Mouse (Mus musculus): Measurements from ENCODE around the gene 4930503B20Rik. TPM values are rescaled to one million over a fixed set of nuclear protein-coding genes. Genes with fewer than 3 reads are reported as not detected.

4930503B20Rik gene
- polyA plus RNA-seq, 1 experiment from 2014 or later, result not detected

GRCm38 (mm10) chr3:146650716-146651115, 401 bp downstream of the 4930503B20Rik start:
- Histone ChIP-seq H3K4me1 (replicated peaks) (peaks cover 33% of the 10 kb centered on the region), H3K9ac (no peak overlapping the region), H3K36me3 (no peaks in the 10 kb centered on the region), H3K9me3 (replicated peaks) (no peaks in the 10 kb centered on the region), H3K27ac (ENCODE audit: poor library complexity, severe bottlenecking) (no peak overlapping the region), H3K27me3 (replicated peaks) (no peaks in the 10 kb centered on the region), H3K4me2 (no peak overlapping the region), H3K4me3 (no peak overlapping the region)
- 80% methylated on average over 10 of the region's 10 CpGs for whole genome bisulfite sequencing
- no peak for ATAC-seq (ENCODE audit: insufficient number of reproducible peaks, low FRiP score)

DNA sequence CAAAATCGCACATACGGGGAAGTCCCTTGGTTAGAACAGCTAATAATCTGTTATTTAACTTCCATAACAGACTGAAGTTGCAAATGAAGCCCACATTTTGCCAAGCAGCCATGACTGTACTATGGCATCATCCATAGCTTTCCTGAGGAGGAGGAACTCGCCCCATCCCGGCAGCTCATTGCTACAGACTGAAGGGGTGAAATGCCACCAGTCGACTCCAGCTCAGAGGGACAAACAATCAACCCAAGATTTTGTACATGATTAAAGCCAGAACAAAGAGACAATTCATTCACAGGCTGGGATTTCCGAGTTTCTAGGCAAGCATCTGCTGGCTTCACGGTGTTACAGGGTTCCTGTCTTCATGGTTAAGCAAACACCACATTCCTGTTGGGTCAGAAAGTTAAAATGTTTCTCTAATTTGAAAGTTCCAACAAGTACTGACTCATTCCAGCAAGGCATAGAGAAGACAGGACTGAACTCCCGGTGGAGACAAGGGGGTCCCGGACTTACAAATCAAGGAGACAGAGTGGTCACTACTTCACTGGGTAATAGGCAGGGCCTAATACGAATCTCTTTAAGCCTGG, 1.7 kb downstream of the 4930503B20Rik start:
- no peak overlapping the region for H3K4me2 ChIP-seq
- WGBS, result 73% methylated on average over 10 of the region's 10 CpGs
- H3K4me1 ChIP-seq (replicated peaks), result peaks cover 27% of the 10 kb centered on the region
- H3K27me3 ChIP-seq (replicated peaks), result no peaks in the 10 kb centered on the region
- no peaks in the 10 kb centered on the region for H3K36me3 ChIP-seq
- no peaks in the 10 kb centered on the region for H3K9me3 ChIP-seq (replicated peaks)
- H3K4me3 ChIP-seq, result no peak overlapping the region
- no peak overlapping the region for H3K9ac ChIP-seq
- no peak overlapping the region for H3K27ac ChIP-seq (ENCODE audit: poor library complexity, severe bottlenecking)
- ATAC-seq (ENCODE audit: insufficient number of reproducible peaks, low FRiP score), result no peak

- peaks cover 5% of the 10 kb centered on the region; the same call in 1 of the 2 replicates for H3K9me3 ChIP-seq (replicated peaks)
- H3K4me1 ChIP-seq (replicated peaks), result peaks cover 9% of the 10 kb centered on the region; the same call in 1 of the 2 replicates
- no peak for ATAC-seq (ENCODE audit: insufficient number of reproducible peaks, low FRiP score)
- H3K4me3 ChIP-seq, result no peak overlapping the region
- H3K27ac ChIP-seq (ENCODE audit: poor library complexity, severe bottlenecking), result no peak overlapping the region
- no peaks in the 10 kb centered on the region for H3K36me3 ChIP-seq
- WGBS, result 42% methylated on average over 4 of the region's 4 CpGs
- H3K27me3 ChIP-seq (replicated peaks), result no peaks in the 10 kb centered on the region
- no peak overlapping the region for H3K9ac ChIP-seq
- no peak overlapping the region for H3K4me2 ChIP-seq
Measured at GRCm38 (mm10) chr3:146641818-146642427, 9.2 kb downstream of the 4930503B20Rik start.

GRCm38 (mm10) chr3:146632506-146632905, 18.6 kb downstream of the 4930503B20Rik start:
- no peak for ATAC-seq (ENCODE audit: insufficient number of reproducible peaks, low FRiP score)
- no peak overlapping the region for H3K4me2 ChIP-seq
- H3K27ac ChIP-seq (ENCODE audit: poor library complexity, severe bottlenecking), result no peak overlapping the region
- H3K36me3 ChIP-seq, result no peaks in the 10 kb centered on the region
- no peak overlapping the region for H3K4me3 ChIP-seq
- 77% methylated on average over 5 of the region's 5 CpGs for WGBS
- 0 out of 2 replicates have a peak, but pooled peaks cover 4% of the 10 kb centered on the region for H3K9me3 ChIP-seq (replicated peaks)
- no peaks in the 10 kb centered on the region for H3K27me3 ChIP-seq (replicated peaks)
- no peak overlapping the region for H3K9ac ChIP-seq
- no peaks in the 10 kb centered on the region for H3K4me1 ChIP-seq (replicated peaks)

GRCm38 (mm10) chr3:146628227-146628982, 22.7 kb downstream of the 4930503B20Rik start:
- Histone ChIP-seq H3K4me2 (no peak overlapping the region), H3K36me3 (no peaks in the 10 kb centered on the region), H3K4me1 (replicated peaks) (no peaks in the 10 kb centered on the region), H3K27ac (ENCODE audit: poor library complexity, severe bottlenecking) (no peak overlapping the region), H3K27me3 (replicated peaks) (no peaks in the 10 kb centered on the region), H3K9ac (no peak overlapping the region), H3K9me3 (replicated peaks) (no peaks in the 10 kb centered on the region), H3K4me3 (no peak overlapping the region)
- 60% methylated on average over 8 of the region's 8 CpGs for WGBS
- no peak for ATAC-seq (ENCODE audit: insufficient number of reproducible peaks, low FRiP score)

- Histone ChIP-seq H3K4me2 (no peak overlapping the region), H3K4me1 (replicated peaks) (peaks cover under 1% of the 10 kb centered on the region; the same call in 1 of the 2 replicates), H3K9ac (no peak overlapping the region), H3K27ac (ENCODE audit: poor library complexity, severe bottlenecking) (no peak overlapping the region), H3K4me3 (no peak overlapping the region), H3K27me3 (replicated peaks) (no peaks in the 10 kb centered on the region), H3K36me3 (no peaks in the 10 kb centered on the region), H3K9me3 (replicated peaks) (no peaks in the 10 kb centered on the region)
- no peak for ATAC-seq (ENCODE audit: insufficient number of reproducible peaks, low FRiP score)
- WGBS, result 69% methylated on average over 4 of the region's 4 CpGs
Measured at GRCm38 (mm10) chr3:146625766-146626165, 25.4 kb downstream of the 4930503B20Rik start.

DNA sequence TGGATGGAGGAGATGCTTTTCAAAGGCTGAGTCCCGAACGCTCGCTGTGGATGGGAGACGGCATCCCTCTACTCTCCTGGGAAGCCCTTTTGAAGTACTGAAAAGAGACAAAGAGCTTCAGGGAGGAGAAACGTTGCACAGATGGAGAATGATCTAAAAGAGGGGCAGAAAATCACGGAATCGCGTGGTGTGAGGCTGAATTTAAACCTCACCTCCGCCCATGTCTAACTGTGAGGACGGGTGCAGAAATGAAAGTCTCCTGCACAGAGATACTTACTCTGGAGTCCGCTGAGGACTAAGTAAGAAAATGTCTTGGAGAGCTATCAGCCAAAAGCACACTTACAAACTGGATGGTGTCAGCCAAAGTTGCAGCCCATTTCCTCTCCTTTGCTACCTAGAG, 29.2 kb downstream of the 4930503B20Rik start:
- no peak for ATAC-seq (ENCODE audit: insufficient number of reproducible peaks, low FRiP score)
- H3K27ac ChIP-seq (ENCODE audit: poor library complexity, severe bottlenecking), result no peak overlapping the region
- H3K36me3 ChIP-seq, result no peaks in the 10 kb centered on the region
- H3K4me2 ChIP-seq, result no peak overlapping the region
- no peaks in the 10 kb centered on the region for H3K27me3 ChIP-seq (replicated peaks)
- 79% methylated on average over 11 of the region's 11 CpGs for WGBS
- H3K4me3 ChIP-seq, result no peak overlapping the region
- peaks cover 9% of the 10 kb centered on the region; the same call in 1 of the 2 replicates for H3K4me1 ChIP-seq (replicated peaks)
- H3K9me3 ChIP-seq (replicated peaks), result no peaks in the 10 kb centered on the region
- no peak overlapping the region for H3K9ac ChIP-seq

GRCm38 (mm10) chr3:146620555-146621249, 30.4 kb downstream of the 4930503B20Rik start:
- peaks cover 9% of the 10 kb centered on the region; the same call in 1 of the 2 replicates for H3K4me1 ChIP-seq (replicated peaks)
- H3K36me3 ChIP-seq, result no peaks in the 10 kb centered on the region
- 72% methylated on average over 14 of the region's 14 CpGs for WGBS
- no peak overlapping the region for H3K9ac ChIP-seq
- H3K4me3 ChIP-seq, result no peak overlapping the region
- no peak overlapping the region for H3K4me2 ChIP-seq
- H3K27ac ChIP-seq (ENCODE audit: poor library complexity, severe bottlenecking), result no peak overlapping the region
- H3K27me3 ChIP-seq (replicated peaks), result no peaks in the 10 kb centered on the region
- no peak for ATAC-seq (ENCODE audit: insufficient number of reproducible peaks, low FRiP score)
- no peaks in the 10 kb centered on the region for H3K9me3 ChIP-seq (replicated peaks)

DNA sequence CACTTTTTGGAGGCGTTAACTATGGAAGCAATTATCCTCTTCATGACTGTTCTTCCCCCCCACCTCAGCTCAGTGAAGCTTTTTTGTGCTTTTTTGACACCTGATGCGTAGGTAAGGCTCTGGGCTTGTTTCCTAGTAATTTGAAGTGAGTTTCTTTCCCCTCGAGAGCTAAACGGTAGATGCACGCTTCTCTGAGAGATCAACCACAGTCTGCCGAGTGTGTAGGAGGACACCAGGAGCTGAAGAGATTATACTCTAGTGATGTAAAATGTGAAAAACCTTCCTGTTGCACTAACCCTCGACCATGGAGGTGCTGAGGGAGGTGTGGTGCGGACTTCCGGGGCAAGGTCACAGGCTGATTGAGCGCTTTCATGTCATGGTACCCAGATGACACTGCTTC, 31.0 kb downstream of the 4930503B20Rik start:
- Histone ChIP-seq H3K9me3 (replicated peaks) (no peaks in the 10 kb centered on the region), H3K4me2 (no peak overlapping the region)

DNA sequence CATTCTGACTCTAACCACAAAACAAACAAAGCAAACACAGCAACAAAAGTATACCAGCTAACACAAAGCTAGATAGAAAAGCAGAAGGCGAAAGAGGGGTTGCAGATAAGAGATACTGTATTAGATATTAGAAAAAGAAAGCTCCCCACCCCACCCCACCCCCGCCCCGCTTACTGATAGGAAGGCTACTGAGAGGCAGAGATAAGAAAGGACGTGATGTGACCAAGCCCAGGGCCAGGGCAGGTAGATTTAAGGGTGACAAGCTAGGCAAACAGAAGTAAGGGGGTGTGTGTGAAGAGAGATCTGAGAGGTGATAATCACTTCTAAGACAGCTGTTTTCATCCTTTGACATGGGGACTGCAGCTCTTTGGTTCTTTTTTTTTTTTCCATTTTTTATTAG, 32.8 kb downstream of the 4930503B20Rik start:
- no peaks in the 10 kb centered on the region for H3K36me3 ChIP-seq
- no peak overlapping the region for H3K9ac ChIP-seq
- 56% methylated on average over 4 of the region's 4 CpGs for WGBS
- no peak overlapping the region for H3K27ac ChIP-seq (ENCODE audit: poor library complexity, severe bottlenecking)
- H3K27me3 ChIP-seq (replicated peaks), result no peaks in the 10 kb centered on the region
- H3K4me1 ChIP-seq (replicated peaks), result peaks cover 9% of the 10 kb centered on the region; the same call in 1 of the 2 replicates
- no peak overlapping the region for H3K4me3 ChIP-seq
- H3K4me2 ChIP-seq, result no peak overlapping the region
- no peaks in the 10 kb centered on the region for H3K9me3 ChIP-seq (replicated peaks)
- ATAC-seq (ENCODE audit: insufficient number of reproducible peaks, low FRiP score), result no peak

More for the DNA sequence above, 31.0 kb downstream of the 4930503B20Rik start:
- Histone ChIP-seq H3K9ac (no peak overlapping the region), H3K27ac (ENCODE audit: poor library complexity, severe bottlenecking) (no peak overlapping the region), H3K4me1 (replicated peaks) (peaks cover 9% of the 10 kb centered on the region; the same call in 1 of the 2 replicates), H3K27me3 (replicated peaks) (no peaks in the 10 kb centered on the region), H3K36me3 (no peaks in the 10 kb centered on the region), H3K4me3 (no peak overlapping the region)
- 84% methylated on average over 10 of the region's 10 CpGs for WGBS
- ATAC-seq (ENCODE audit: insufficient number of reproducible peaks, low FRiP score), result no peak

- no peak for ATAC-seq (ENCODE audit: insufficient number of reproducible peaks, low FRiP score)
Measured at GRCm38 (mm10) chr3:146617946-146618345, 33.2 kb downstream of the 4930503B20Rik start.

More at GRCm38 (mm10) chr3:146617946-146618345, 33.2 kb downstream of the 4930503B20Rik start:
- peaks cover 9% of the 10 kb centered on the region; the same call in 1 of the 2 replicates for H3K4me1 ChIP-seq (replicated peaks)
- H3K4me3 ChIP-seq, result no peak overlapping the region
- H3K27me3 ChIP-seq (replicated peaks), result no peaks in the 10 kb centered on the region
- no peaks in the 10 kb centered on the region for H3K36me3 ChIP-seq
- no peak overlapping the region for H3K4me2 ChIP-seq
- H3K27ac ChIP-seq (ENCODE audit: poor library complexity, severe bottlenecking), result no peak overlapping the region
- H3K9me3 ChIP-seq (replicated peaks), result no peaks in the 10 kb centered on the region
- no peak overlapping the region for H3K9ac ChIP-seq
